9 mouse cellular contexts compared by ENCODE assay signal in the genomic region with DNA sequence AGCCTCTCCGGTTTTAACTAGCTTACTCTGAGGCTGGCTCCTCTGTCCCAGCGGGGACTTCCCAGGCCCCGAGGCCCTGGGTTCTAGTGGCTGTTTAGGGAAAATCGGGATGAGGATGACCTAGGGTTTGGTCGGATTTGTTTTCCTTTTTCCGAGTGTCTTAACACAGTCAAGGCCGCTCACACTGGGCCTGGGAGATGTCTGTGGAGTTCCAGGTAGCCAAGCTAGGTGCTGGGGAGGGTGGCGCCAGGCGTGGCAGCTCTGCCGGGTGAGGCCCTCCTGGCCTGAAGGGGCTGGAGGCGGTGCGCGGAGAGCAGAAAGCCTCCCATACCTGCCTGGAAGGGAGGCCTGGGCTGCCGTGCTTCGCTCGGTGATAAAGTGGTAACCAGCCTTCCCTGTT. TPM values are rescaled to one million over a fixed set of nuclear protein-coding genes. Genes with fewer than 3 reads are reported as not detected.
DNase-seq lines count a peak whose midpoint lies in the region; ATAC-seq lines count a peak whose summit lies in the region.
"Had no signal": no experiment of that assay in that cellular context is flagged by ENCODE, and none has a peak within 500 bp of the region (broad histone marks: within the 10 kb centered on the region; RNA-seq: fewer than 3 reads in every experiment).

No protein-coding gene starts in this region.

- no peak overlapping the region for H3K9ac ChIP-seq in hindbrain, embryonic 12.5 days

- ATAC-seq in hindbrain, embryonic 12.5 days (ENCODE audit: low FRiP score) = no peak
- ATAC-seq in granulocyte monocyte progenitor cell, adult 5-6 weeks (replicated peaks; ENCODE audit: poor library complexity, severe bottlenecking) = no peak
- ATAC-seq: Patski had no signal

- no peak overlapping the region for H3K27ac ChIP-seq in hindbrain, embryonic 12.5 days

- DNase-seq in kidney, adult 18-20 months = peak; percentile 48
- no peak for DNase-seq in kidney, adult 11 months
- peak; percentile 37 to 54 for DNase-seq in kidney, postnatal 4 days
- DNase-seq in lung, postnatal 36 days = peak; percentile 48
- no peak for DNase-seq in layer of hippocampus, postnatal 10 days (ENCODE audit: low spot score in 2 of 2)
- no peak for DNase-seq in layer of hippocampus, adult 9-11 months

- H3K4me2 ChIP-seq in hindbrain, embryonic 12.5 days (replicated peaks) = peak overlapping the region; percentile 47

- H3K4me3 ChIP-seq in hindbrain, embryonic 12.5 days = no peak overlapping the region

- peaks cover 8% of the 10 kb centered on the region; the same call in 1 of the 2 replicates for H3K4me1 ChIP-seq in hindbrain, embryonic 12.5 days

- peaks cover 58% of the 10 kb centered on the region for H3K27me3 ChIP-seq in hindbrain, embryonic 12.5 days
- H3K27me3 ChIP-seq: Patski had no signal

- no peaks in the 10 kb centered on the region for H3K36me3 ChIP-seq in hindbrain, embryonic 12.5 days

- H3K9me3 ChIP-seq in hindbrain, embryonic 12.5 days (replicated peaks) = no peaks in the 10 kb centered on the region

- WGBS in hindbrain, embryonic 12.5 days = 25% methylated on average over 16 of the region's 16 CpGs

RNA-seq across cellular contexts. Expression of a gene that starts 0.7 kb away (rescaled TPM):
- 3.0 and 3.5 TPM in 2 replicates for polyA plus RNA-seq in hindbrain, embryonic 12.5 days (2016; fragmentation: Nextera tagmentation; extraction: Ambion mirVana)
- total RNA-seq in granulocyte monocyte progenitor cell, adult 5-6 weeks (2014; fragmentation: Nextera tagmentation) = not detected in 2 replicates
- total RNA-seq in granulocyte monocyte progenitor cell, adult 5-6 weeks (2017) = 0.22 TPM in 1 of 2 replicates, not detected in the other
- 1 to 10 TPM; 1.0 TPM for total RNA-seq in layer of hippocampus, postnatal 10 days (2021)

RNA-seq across cellular contexts. Expression of a gene that starts 14.3 kb away (rescaled TPM):
- 15.7 TPM in 2 replicates for polyA plus RNA-seq in hindbrain, embryonic 12.5 days (2016; fragmentation: Nextera tagmentation; extraction: Ambion mirVana)
- total RNA-seq in granulocyte monocyte progenitor cell, adult 5-6 weeks (2014; fragmentation: Nextera tagmentation) = 6.2 and 6.7 TPM in 2 replicates
- 7.0 and 13.9 TPM in 2 replicates for total RNA-seq in granulocyte monocyte progenitor cell, adult 5-6 weeks (2017)
- 1 to 10 TPM; 6.7 to 7.3 TPM for total RNA-seq in layer of hippocampus, postnatal 10 days (2021)

RNA-seq across cellular contexts. Expression of a gene that starts 23.5 kb away (rescaled TPM):
- polyA plus RNA-seq in hindbrain, embryonic 12.5 days (2016; fragmentation: Nextera tagmentation; extraction: Ambion mirVana) = 8.5 and 9.1 TPM in 2 replicates
- total RNA-seq in granulocyte monocyte progenitor cell, adult 5-6 weeks (2014; fragmentation: Nextera tagmentation) = 26.3 and 40.3 TPM in 2 replicates
- 21.9 and 26.1 TPM in 2 replicates for total RNA-seq in granulocyte monocyte progenitor cell, adult 5-6 weeks (2017)
- 10 to 100 TPM; 21.1 to 21.5 TPM for total RNA-seq in layer of hippocampus, postnatal 10 days (2021)

RNA-seq across cellular contexts. Expression of a gene that starts 47.9 kb away (rescaled TPM):
- polyA plus RNA-seq in hindbrain, embryonic 12.5 days (2016; fragmentation: Nextera tagmentation; extraction: Ambion mirVana) = 2.6 and 3.6 TPM in 2 replicates
- 77.4 and 94.9 TPM in 2 replicates for total RNA-seq in granulocyte monocyte progenitor cell, adult 5-6 weeks (2014; fragmentation: Nextera tagmentation)
- total RNA-seq in granulocyte monocyte progenitor cell, adult 5-6 weeks (2017) = 61.3 and 96.4 TPM in 2 replicates
- 1 to 10 TPM; 2.7 to 3.0 TPM for total RNA-seq in layer of hippocampus, postnatal 10 days (2021)
- polyA plus RNA-seq: Patski had no signal

RNA-seq across cellular contexts. Expression of a gene that starts 53.9 kb away (rescaled TPM):
- polyA plus RNA-seq in hindbrain, embryonic 12.5 days (2016; fragmentation: Nextera tagmentation; extraction: Ambion mirVana) = 0.36 and 0.52 TPM in 2 replicates
- total RNA-seq in granulocyte monocyte progenitor cell, adult 5-6 weeks (2014; fragmentation: Nextera tagmentation) = 6.7 and 8.8 TPM in 2 replicates
- 2.9 and 3.2 TPM in 2 replicates for total RNA-seq in granulocyte monocyte progenitor cell, adult 5-6 weeks (2017)
- 1 to 10 TPM; 1.2 to 1.8 TPM for total RNA-seq in layer of hippocampus, postnatal 10 days (2021)

Comparison
In these comparisons a context has a peak if more than half of its experiments do, and no peak if none do; other contexts are left out.
1. DNase-seq: peak in kidney, adult 18-20 months (single experiment), kidney, postnatal 4 days (2 of 2) and lung, postnatal 36 days (single experiment); none in kidney, adult 11 months (single experiment), layer of hippocampus, postnatal 10 days (0 of 2) and layer of hippocampus, adult 9-11 months (single experiment).